Mouse (Mus musculus): ENCODE data around the gene Cxcl14. TPM values are rescaled to one million over a fixed set of nuclear protein-coding genes. Genes with fewer than 3 reads are reported as not detected.

Cxcl14 gene
- polyA plus RNA-seq, 1 experiment from 2014 or later: 9.9 TPM

- 83% methylated on average over 9 of the region's 9 CpGs for WGBS
- no peak overlapping the region for H3K4me2 ChIP-seq (replicated peaks)
- H3K9ac ChIP-seq: no peak overlapping the region
- H3K27me3 ChIP-seq (replicated peaks): peaks cover 7% of the 10 kb centered on the region; the same call in 1 of the 2 replicates
- H3K4me1 ChIP-seq (replicated peaks): no peaks in the 10 kb centered on the region
- H3K36me3 ChIP-seq: no peaks in the 10 kb centered on the region
- no peak overlapping the region for H3K27ac ChIP-seq
- ATAC-seq: no peak
- H3K9me3 ChIP-seq: no peaks in the 10 kb centered on the region
- H3K4me3 ChIP-seq (replicated peaks): no peak overlapping the region
Observed at GRCm38 (mm10) chr13:56287091-56287490, 9.3 kb downstream of the Cxcl14 start.

GRCm38 (mm10) chr13:56283321-56283720, 13.0 kb downstream of the Cxcl14 start:
- no peaks in the 10 kb centered on the region for H3K4me1 ChIP-seq (replicated peaks)
- no peak for ATAC-seq
- H3K4me2 ChIP-seq (replicated peaks): no peak overlapping the region
- H3K27me3 ChIP-seq (replicated peaks): 0 out of 2 replicates have a peak, but pooled peaks cover 5% of the 10 kb centered on the region
- H3K9me3 ChIP-seq: no peaks in the 10 kb centered on the region
- no peaks in the 10 kb centered on the region for H3K36me3 ChIP-seq
- no peak overlapping the region for H3K4me3 ChIP-seq (replicated peaks)
- 90% methylated on average over 13 of the region's 13 CpGs for WGBS
- H3K27ac ChIP-seq: no peak overlapping the region
- H3K9ac ChIP-seq: no peak overlapping the region

- Histone ChIP-seq H3K27ac (no peak overlapping the region), H3K4me3 (replicated peaks) (no peak overlapping the region), H3K36me3 (no peaks in the 10 kb centered on the region), H3K27me3 (replicated peaks) (no peaks in the 10 kb centered on the region), H3K4me1 (replicated peaks) (no peaks in the 10 kb centered on the region), H3K9ac (no peak overlapping the region), H3K9me3 (no peaks in the 10 kb centered on the region), H3K4me2 (replicated peaks) (no peak overlapping the region)
- ATAC-seq: no peak
- 77% methylated on average over 6 of the region's 6 CpGs for WGBS
Observed at GRCm38 (mm10) chr13:56280356-56280755, 16.0 kb downstream of the Cxcl14 start.

GRCm38 (mm10) chr13:56279439-56279838, 16.9 kb downstream of the Cxcl14 start:
- 17% methylated on average over 8 of the region's 8 CpGs for WGBS
- Histone ChIP-seq H3K9me3 (no peaks in the 10 kb centered on the region), H3K27ac (no peak overlapping the region), H3K36me3 (no peaks in the 10 kb centered on the region), H3K4me1 (replicated peaks) (no peaks in the 10 kb centered on the region), H3K4me2 (replicated peaks) (no peak overlapping the region), H3K9ac (no peak overlapping the region), H3K4me3 (replicated peaks) (no peak overlapping the region), H3K27me3 (replicated peaks) (no peaks in the 10 kb centered on the region)
- ATAC-seq: peak; percentile 51; the same call in 1 of the 2 replicates

- ATAC-seq: no peak
- no peaks in the 10 kb centered on the region for H3K36me3 ChIP-seq
- H3K4me1 ChIP-seq (replicated peaks): no peaks in the 10 kb centered on the region
- no peaks in the 10 kb centered on the region for H3K9me3 ChIP-seq
- no peak overlapping the region for H3K4me3 ChIP-seq (replicated peaks)
- no peak overlapping the region for H3K4me2 ChIP-seq (replicated peaks)
- 41% methylated on average over 2 of the region's 2 CpGs for WGBS
- H3K27me3 ChIP-seq (replicated peaks): no peaks in the 10 kb centered on the region
- no peak overlapping the region for H3K27ac ChIP-seq
- H3K9ac ChIP-seq: no peak overlapping the region
Observed at GRCm38 (mm10) chr13:56275171-56275570, 21.2 kb downstream of the Cxcl14 start.

GRCm38 (mm10) chr13:56270124-56270523, 26.2 kb downstream of the Cxcl14 start:
- Histone ChIP-seq H3K27ac (no peak overlapping the region), H3K4me2 (replicated peaks) (no peak overlapping the region), H3K4me3 (replicated peaks) (no peak overlapping the region), H3K4me1 (replicated peaks) (no peaks in the 10 kb centered on the region), H3K9ac (no peak overlapping the region), H3K27me3 (replicated peaks) (peaks cover 10% of the 10 kb centered on the region), H3K36me3 (no peaks in the 10 kb centered on the region), H3K9me3 (no peaks in the 10 kb centered on the region)
- no peak for ATAC-seq
- 64% methylated on average over 13 of the region's 13 CpGs for WGBS

GRCm38 (mm10) chr13:56267396-56267795, 29.0 kb downstream of the Cxcl14 start:
- H3K4me3 ChIP-seq (replicated peaks): no peak overlapping the region
- no peaks in the 10 kb centered on the region for H3K4me1 ChIP-seq (replicated peaks)
- H3K4me2 ChIP-seq (replicated peaks): no peak overlapping the region
- no peak overlapping the region for H3K9ac ChIP-seq
- ATAC-seq: no peak
- H3K36me3 ChIP-seq: no peaks in the 10 kb centered on the region
- 77% methylated on average over 4 of the region's 4 CpGs for WGBS
- no peaks in the 10 kb centered on the region for H3K9me3 ChIP-seq
- no peak overlapping the region for H3K27ac ChIP-seq
- H3K27me3 ChIP-seq (replicated peaks): peaks cover 22% of the 10 kb centered on the region

- H3K4me3 ChIP-seq (replicated peaks): no peak overlapping the region
- H3K36me3 ChIP-seq: no peaks in the 10 kb centered on the region
- no peaks in the 10 kb centered on the region for H3K4me1 ChIP-seq (replicated peaks)
- no peak overlapping the region for H3K9ac ChIP-seq
- no peak for ATAC-seq
- no peak overlapping the region for H3K27ac ChIP-seq
- 35% methylated on average over 8 of the region's 8 CpGs for WGBS
- H3K9me3 ChIP-seq: no peaks in the 10 kb centered on the region
- H3K27me3 ChIP-seq (replicated peaks): peaks cover 31% of the 10 kb centered on the region
- no peak overlapping the region for H3K4me2 ChIP-seq (replicated peaks)
Observed at GRCm38 (mm10) chr13:56266435-56266834, 29.9 kb downstream of the Cxcl14 start.

- H3K27me3 ChIP-seq (replicated peaks): peaks cover 39% of the 10 kb centered on the region
- H3K27ac ChIP-seq: no peak overlapping the region
- H3K9ac ChIP-seq: no peak overlapping the region
- H3K36me3 ChIP-seq: no peaks in the 10 kb centered on the region
- no peak for ATAC-seq
- H3K4me3 ChIP-seq (replicated peaks): no peak overlapping the region
- 59% methylated on average over 5 of the region's 5 CpGs for WGBS
- H3K4me1 ChIP-seq (replicated peaks): no peaks in the 10 kb centered on the region
- no peak overlapping the region for H3K4me2 ChIP-seq (replicated peaks)
- no peaks in the 10 kb centered on the region for H3K9me3 ChIP-seq
Observed at GRCm38 (mm10) chr13:56265661-56266060, 30.7 kb downstream of the Cxcl14 start.

- H3K9me3 ChIP-seq: no peaks in the 10 kb centered on the region
- H3K27me3 ChIP-seq (replicated peaks): peaks cover 72% of the 10 kb centered on the region
- ATAC-seq: no peak
Observed at GRCm38 (mm10) chr13:56262269-56262668, 34.1 kb downstream of the Cxcl14 start.

GRCm38 (mm10) chr13:56260344-56260780, 36.0 kb downstream of the Cxcl14 start:
- no peak overlapping the region for H3K4me2 ChIP-seq (replicated peaks)
- no peak overlapping the region for H3K9ac ChIP-seq
- H3K9me3 ChIP-seq: no peaks in the 10 kb centered on the region
- no peak overlapping the region for H3K27ac ChIP-seq
- no peak for ATAC-seq
- H3K36me3 ChIP-seq: no peaks in the 10 kb centered on the region
- H3K4me3 ChIP-seq (replicated peaks): no peak overlapping the region
- WGBS: 2% methylated on average over 17 of the region's 17 CpGs
- peaks cover 82% of the 10 kb centered on the region for H3K27me3 ChIP-seq (replicated peaks)
- peaks cover 3% of the 10 kb centered on the region for H3K4me1 ChIP-seq (replicated peaks)

More at GRCm38 (mm10) chr13:56262269-56262668, 34.1 kb downstream of the Cxcl14 start:
- H3K36me3 ChIP-seq: no peaks in the 10 kb centered on the region
- H3K27ac ChIP-seq: no peak overlapping the region
- peaks cover 3% of the 10 kb centered on the region for H3K4me1 ChIP-seq (replicated peaks)
- no peak overlapping the region for H3K4me2 ChIP-seq (replicated peaks)
- WGBS: 41% methylated on average over 4 of the region's 4 CpGs
- no peak overlapping the region for H3K4me3 ChIP-seq (replicated peaks)
- no peak overlapping the region for H3K9ac ChIP-seq

GRCm38 (mm10) chr13:56259926-56260250, 36.5 kb downstream of the Cxcl14 start:
- H3K4me3 ChIP-seq (replicated peaks): no peak overlapping the region
- H3K27me3 ChIP-seq (replicated peaks): peaks cover 86% of the 10 kb centered on the region
- H3K9me3 ChIP-seq: no peaks in the 10 kb centered on the region
- no peak overlapping the region for H3K27ac ChIP-seq
- H3K36me3 ChIP-seq: no peaks in the 10 kb centered on the region
- H3K9ac ChIP-seq: no peak overlapping the region
- peaks cover 3% of the 10 kb centered on the region for H3K4me1 ChIP-seq (replicated peaks)
- 3% methylated on average over 5 of the region's 5 CpGs for WGBS
- no peak overlapping the region for H3K4me2 ChIP-seq (replicated peaks)
- no peak for ATAC-seq

- Histone ChIP-seq H3K27me3 (replicated peaks) (peaks cover 92% of the 10 kb centered on the region), H3K36me3 (no peaks in the 10 kb centered on the region), H3K9me3 (no peaks in the 10 kb centered on the region), H3K9ac (no peak overlapping the region), H3K27ac (no peak overlapping the region), H3K4me3 (replicated peaks) (peak overlapping the region; percentile 15; the same call in 1 of the 2 replicates), H3K4me2 (replicated peaks) (peak overlapping the region; percentile 47), H3K4me1 (replicated peaks) (peaks cover 3% of the 10 kb centered on the region)
- 2% methylated on average over 55 of the region's 55 CpGs for WGBS
- no peak for ATAC-seq
Observed at GRCm38 (mm10) chr13:56259021-56259925, 37.1 kb downstream of the Cxcl14 start.

Data from intestine, embryonic 15.5 days (tissue).